Mouse (Mus musculus): ENCODE measurements around the gene Krtap28-10. TPM values are rescaled to one million over a fixed set of nuclear protein-coding genes. Genes with fewer than 3 reads are reported as not detected.

Krtap28-10 gene
- polyA plus RNA-seq, 1 experiment = not detected

- H3K4me3 ChIP-seq (ENCODE audit: insufficient read depth, low read depth, low read length) = no peak within 1 kb of the TSS
- H3K27ac ChIP-seq (ENCODE audit: insufficient read depth, low read depth, low read length) = no peak within 1 kb of the TSS
- TF ChIP-seq CTCF (IDR thresholded peaks at IDR 0.05; ENCODE audit: insufficient read depth, low read depth, low read length) (no peak), POLR2A (IDR thresholded peaks at IDR 0.05; ENCODE audit: insufficient read depth, low read depth, low read length) (no peak)
- 52% methylated on average over 4 of the region's 4 CpGs for WGBS
- H3K4me1 ChIP-seq (ENCODE audit: control insufficient read depth, insufficient read depth, low read length) = peaks cover 2% of the 10 kb centered on the region; the same call in 1 of the 2 replicates
These were observed 18.4 kb upstream of the Krtap28-10 start, which contains the start of gene Krtap28-13 for GRCm38 (mm10) chr1:83060643-83061042. Krtap28-13 (plus strand) TSS chr1:83060930.

- H3K4me1 ChIP-seq (ENCODE audit: control insufficient read depth, insufficient read depth, low read length) = peaks cover 2% of the 10 kb centered on the region; the same call in 1 of the 2 replicates
- 88% methylated on average over 9 of the region's 9 CpGs for WGBS
- H3K27ac ChIP-seq (ENCODE audit: insufficient read depth, low read depth, low read length) = no peak within 1 kb of the TSS
- TF ChIP-seq CTCF (IDR thresholded peaks at IDR 0.05; ENCODE audit: insufficient read depth, low read depth, low read length) = no peak
- TF ChIP-seq POLR2A (IDR thresholded peaks at IDR 0.05; ENCODE audit: insufficient read depth, low read depth, low read length) = no peak
- no peak within 1 kb of the TSS for H3K4me3 ChIP-seq (ENCODE audit: insufficient read depth, low read depth, low read length)
These were observed 17.0 kb upstream of the Krtap28-10 start, which contains the start of gene A030005K14Rik for GRCm38 (mm10) chr1:83059278-83059677. A030005K14Rik (minus strand) TSS chr1:83059378.

GRCm38 (mm10) chr1:83058481-83058880 lies 16.2 kb upstream of the Krtap28-10 start:
- TF ChIP-seq POLR2A (IDR thresholded peaks at IDR 0.05; ENCODE audit: insufficient read depth, low read depth, low read length) = no peak
- WGBS = 88% methylated on average over 1 of the region's 1 CpGs
- H3K4me1 ChIP-seq (ENCODE audit: control insufficient read depth, insufficient read depth, low read length) = peaks cover 2% of the 10 kb centered on the region; the same call in 1 of the 2 replicates

GRCm38 (mm10) chr1:83044882-83045427 lies 2.7 kb upstream of the Krtap28-10 start, which contains the start of gene Gm47969:
Gm47969 (plus strand) TSS chr1:83044932.
- no peak for TF ChIP-seq CTCF (IDR thresholded peaks at IDR 0.05; ENCODE audit: insufficient read depth, low read depth, low read length)
- no peak for TF ChIP-seq POLR2A (IDR thresholded peaks at IDR 0.05; ENCODE audit: insufficient read depth, low read depth, low read length)
- WGBS = 77% methylated on average over 5 of the region's 5 CpGs
- H3K4me1 ChIP-seq (ENCODE audit: control insufficient read depth, insufficient read depth, low read length) = no peaks in the 10 kb centered on the region
- no peak within 1 kb of the TSS for H3K27ac ChIP-seq (ENCODE audit: insufficient read depth, low read depth, low read length)
- H3K4me3 ChIP-seq (ENCODE audit: insufficient read depth, low read depth, low read length) = no peak within 1 kb of the TSS

More at GRCm38 (mm10) chr1:83058481-83058880, 16.2 kb upstream of the Krtap28-10 start:
- Histone ChIP-seq H3K27ac (ENCODE audit: insufficient read depth, low read depth, low read length) (no peak overlapping the region), H3K4me3 (ENCODE audit: insufficient read depth, low read depth, low read length) (no peak overlapping the region)

- no peak overlapping the region for H3K4me3 ChIP-seq (ENCODE audit: insufficient read depth, low read depth, low read length)
- WGBS = 89% methylated on average over 4 of the region's 4 CpGs
- TF ChIP-seq CTCF (IDR thresholded peaks at IDR 0.05; ENCODE audit: insufficient read depth, low read depth, low read length) (no peak), POLR2A (IDR thresholded peaks at IDR 0.05; ENCODE audit: insufficient read depth, low read depth, low read length) (no peak)
- no peak overlapping the region for H3K27ac ChIP-seq (ENCODE audit: insufficient read depth, low read depth, low read length)
- no peaks in the 10 kb centered on the region; the same call in 1 of the 2 replicates for H3K4me1 ChIP-seq (ENCODE audit: control insufficient read depth, insufficient read depth, low read length)
These were observed 3.2 kb downstream of the Krtap28-10 start for GRCm38 (mm10) chr1:83039080-83039479.

- peak within 1 kb of the TSS; percentile 56 for H3K4me3 ChIP-seq (ENCODE audit: insufficient read depth, low read depth, low read length)
- H3K4me1 ChIP-seq (ENCODE audit: control insufficient read depth, insufficient read depth, low read length) = no peaks in the 10 kb centered on the region; the same call in 1 of the 2 replicates
- TF ChIP-seq CTCF (IDR thresholded peaks at IDR 0.05; ENCODE audit: insufficient read depth, low read depth, low read length) = no peak
- TF ChIP-seq POLR2A (IDR thresholded peaks at IDR 0.05; ENCODE audit: insufficient read depth, low read depth, low read length) = no peak
- peak within 1 kb of the TSS; percentile 56; the same call in 1 of the 2 replicates for H3K27ac ChIP-seq (ENCODE audit: insufficient read depth, low read depth, low read length)
- WGBS = 1% methylated on average over 25 of the region's 25 CpGs
These were observed 4.1 kb downstream of the Krtap28-10 start, which contains the start of gene Slc19a3 for GRCm38 (mm10) chr1:83038109-83038672. Slc19a3 (minus strand) TSS chr1:83038448.

GRCm38 (mm10) chr1:83036892-83037667 lies 5.2 kb downstream of the Krtap28-10 start:
- H3K4me1 ChIP-seq (ENCODE audit: control insufficient read depth, insufficient read depth, low read length) = no peaks in the 10 kb centered on the region; the same call in 1 of the 2 replicates
- 74% methylated on average over 11 of the region's 11 CpGs for WGBS
- H3K4me3 ChIP-seq (ENCODE audit: insufficient read depth, low read depth, low read length) = no peak overlapping the region
- no peak for TF ChIP-seq CTCF (IDR thresholded peaks at IDR 0.05; ENCODE audit: insufficient read depth, low read depth, low read length)
- no peak for TF ChIP-seq POLR2A (IDR thresholded peaks at IDR 0.05; ENCODE audit: insufficient read depth, low read depth, low read length)
- H3K27ac ChIP-seq (ENCODE audit: insufficient read depth, low read depth, low read length) = no peak overlapping the region

- WGBS = 71% methylated on average over 5 of the region's 5 CpGs
- TF ChIP-seq CTCF (IDR thresholded peaks at IDR 0.05; ENCODE audit: insufficient read depth, low read depth, low read length) (no peak), POLR2A (IDR thresholded peaks at IDR 0.05; ENCODE audit: insufficient read depth, low read depth, low read length) (no peak)
These were observed 7.8 kb downstream of the Krtap28-10 start for GRCm38 (mm10) chr1:83034509-83034908.

More at GRCm38 (mm10) chr1:83034509-83034908, 7.8 kb downstream of the Krtap28-10 start:
- H3K27ac ChIP-seq (ENCODE audit: insufficient read depth, low read depth, low read length) = no peak overlapping the region
- no peaks in the 10 kb centered on the region; the same call in 1 of the 2 replicates for H3K4me1 ChIP-seq (ENCODE audit: control insufficient read depth, insufficient read depth, low read length)
- H3K4me3 ChIP-seq (ENCODE audit: insufficient read depth, low read depth, low read length) = no peak overlapping the region
